Mouse (Mus musculus): ENCODE measurements around the gene Snap91.
A peak's percentile ranks its signal among the peaks of the same experiment; 100 is the strongest.

Snap91 gene

GRCm38 (mm10) chr9:86880113-86880972, at the start of gene Snap91:
Gene Snap91, minus strand, starts transcription at chr9:86880654.
- peak in 1 of 2 experiments; percentile 11 for DNase-seq

- DNase-seq, result no peak
These were observed 46.1 kb upstream of the Snap91 start for GRCm38 (mm10) chr9:86926519-86926918.

DNA sequence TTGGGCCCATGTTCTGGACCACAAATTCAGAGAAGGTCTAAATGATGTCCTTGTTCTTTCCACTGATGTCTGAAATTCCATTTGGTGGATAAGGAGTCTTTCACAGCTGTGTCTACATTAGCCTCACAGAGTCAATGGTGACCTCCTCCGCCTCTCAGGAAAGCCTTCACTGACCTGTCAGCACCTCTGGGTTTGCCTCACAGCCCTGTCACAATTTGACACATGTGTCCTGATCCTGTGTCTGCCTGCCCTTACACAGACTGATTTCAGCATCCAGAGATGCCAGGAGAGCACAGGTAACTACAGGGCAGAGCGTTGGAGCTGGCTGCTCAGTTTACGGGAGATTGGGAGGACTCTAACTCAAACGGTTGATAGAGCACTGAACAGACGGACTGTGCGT, 45.2 kb upstream of the Snap91 start:
- no peak for DNase-seq

DNA sequence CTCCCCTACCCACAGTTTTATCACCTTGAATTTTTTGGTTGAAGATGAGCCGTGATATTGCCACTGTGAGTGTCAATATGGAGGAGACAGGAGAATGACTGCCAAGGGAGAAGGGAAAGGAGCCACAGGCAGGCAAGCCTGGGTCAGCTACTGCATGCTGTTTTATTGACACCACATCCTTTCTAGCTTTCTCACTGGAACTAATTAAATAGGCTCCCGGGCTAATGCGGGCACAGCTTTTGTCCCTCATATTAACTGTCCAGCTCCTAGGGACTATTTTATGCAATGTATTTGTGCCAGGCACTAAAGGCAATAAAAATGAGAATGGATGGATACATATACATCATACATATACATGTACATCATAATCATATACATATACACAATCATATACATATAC, 42.0 kb upstream of the Snap91 start:
- no peak for DNase-seq

GRCm38 (mm10) chr9:86916543-86916942, 36.1 kb upstream of the Snap91 start:
- DNase-seq, result no peak

DNA sequence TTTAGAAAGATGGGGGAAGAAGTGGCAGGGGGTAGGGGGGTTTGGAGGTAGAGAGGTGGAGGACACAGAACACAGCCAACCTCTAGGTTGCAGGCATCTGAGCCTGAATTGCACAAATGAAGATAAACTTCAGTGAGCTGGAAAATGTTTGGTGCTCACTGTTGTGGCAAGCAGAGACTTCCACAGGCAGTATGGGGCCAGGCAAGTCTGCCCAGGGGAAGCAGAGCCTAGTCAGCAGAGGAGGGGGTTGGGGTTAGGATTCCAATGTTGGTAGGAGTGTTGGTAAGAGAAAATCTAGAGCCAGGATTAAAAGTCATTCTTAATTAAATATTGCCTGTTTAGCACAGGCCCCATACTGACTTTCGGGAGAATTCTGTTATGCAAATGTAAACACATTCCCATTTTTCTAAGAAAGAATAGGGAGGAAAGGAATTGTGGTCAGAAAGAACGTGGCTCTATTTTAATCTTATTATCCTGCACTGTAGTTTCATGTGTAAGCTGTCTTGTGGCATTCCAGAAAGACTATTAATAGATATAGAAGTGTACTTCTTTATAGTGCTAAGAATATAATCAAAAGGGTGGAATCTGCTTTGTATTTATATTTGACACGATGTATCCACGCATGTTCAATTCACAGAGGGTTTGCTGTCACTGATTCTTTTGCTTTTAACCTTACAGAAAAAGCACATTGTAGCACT, 19.2 kb upstream of the Snap91 start:
- no peak for DNase-seq

DNA sequence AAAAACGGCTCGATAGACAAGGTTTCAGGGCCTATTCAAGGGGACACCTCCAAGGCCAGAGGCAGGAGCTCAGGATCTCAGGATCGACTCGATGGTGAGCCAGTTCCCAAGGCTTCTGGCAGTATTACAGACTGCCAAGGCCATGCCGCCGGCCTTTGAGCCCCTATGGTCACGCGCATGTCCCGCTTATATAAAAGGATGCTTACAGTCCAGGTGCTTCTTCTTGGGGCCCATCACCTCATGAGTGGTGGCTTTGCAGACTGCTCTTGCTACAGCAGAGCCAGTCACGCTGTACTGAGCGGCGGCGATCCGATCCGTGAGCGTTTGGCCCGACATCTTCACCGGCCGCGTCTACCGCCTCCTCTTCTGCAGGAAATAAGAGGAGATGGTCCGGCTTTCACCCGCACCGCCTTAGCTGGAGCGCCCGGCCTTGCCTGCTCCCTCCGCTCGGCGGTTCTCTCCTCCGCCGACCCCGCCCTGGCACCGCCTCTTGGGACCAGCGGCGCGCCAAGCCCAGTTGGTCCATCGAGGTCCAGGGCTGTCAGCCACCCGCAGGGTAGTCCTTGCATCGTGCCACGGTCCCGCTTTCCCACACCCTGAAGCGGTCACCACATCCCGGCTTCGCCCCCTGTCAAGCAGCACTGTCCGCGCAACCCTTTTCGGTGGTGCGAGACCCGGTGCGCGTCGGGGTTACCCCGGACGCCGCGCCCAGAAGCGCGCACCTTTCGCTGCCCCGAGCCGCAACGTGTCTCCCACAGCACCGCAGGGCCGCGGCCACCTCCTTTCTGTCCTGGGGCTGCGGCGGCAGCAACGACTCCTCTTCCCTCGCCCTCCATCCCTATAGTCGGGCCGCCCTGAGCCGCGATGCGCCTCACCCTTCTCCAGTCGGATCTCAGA, 990 bp downstream of the Snap91 start:
- DNase-seq, result peak in 1 of 2 experiments; percentile 5

DNA sequence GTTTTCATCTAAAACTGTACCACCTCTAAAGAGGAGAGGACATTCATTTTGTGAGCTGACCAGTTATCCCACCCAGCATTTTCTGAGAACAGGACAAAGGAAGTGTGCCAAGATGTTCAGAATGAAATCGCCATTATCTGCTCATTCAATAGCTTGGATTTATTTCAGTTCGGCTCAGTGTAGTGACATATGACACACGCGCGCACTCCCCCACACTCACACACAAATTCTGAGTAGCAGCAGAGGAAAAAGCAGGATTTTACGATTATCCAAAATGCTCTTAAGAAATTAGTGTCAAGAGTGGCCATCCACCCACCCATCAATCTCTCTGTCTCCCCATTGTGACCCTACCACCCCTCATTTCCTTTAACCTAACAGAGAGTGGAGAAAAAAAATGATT, 1.7 kb downstream of the Snap91 start:
- DNase-seq, result no peak

GRCm38 (mm10) chr9:86873681-86874080, 6.8 kb downstream of the Snap91 start:
- DNase-seq, result no peak

DNA sequence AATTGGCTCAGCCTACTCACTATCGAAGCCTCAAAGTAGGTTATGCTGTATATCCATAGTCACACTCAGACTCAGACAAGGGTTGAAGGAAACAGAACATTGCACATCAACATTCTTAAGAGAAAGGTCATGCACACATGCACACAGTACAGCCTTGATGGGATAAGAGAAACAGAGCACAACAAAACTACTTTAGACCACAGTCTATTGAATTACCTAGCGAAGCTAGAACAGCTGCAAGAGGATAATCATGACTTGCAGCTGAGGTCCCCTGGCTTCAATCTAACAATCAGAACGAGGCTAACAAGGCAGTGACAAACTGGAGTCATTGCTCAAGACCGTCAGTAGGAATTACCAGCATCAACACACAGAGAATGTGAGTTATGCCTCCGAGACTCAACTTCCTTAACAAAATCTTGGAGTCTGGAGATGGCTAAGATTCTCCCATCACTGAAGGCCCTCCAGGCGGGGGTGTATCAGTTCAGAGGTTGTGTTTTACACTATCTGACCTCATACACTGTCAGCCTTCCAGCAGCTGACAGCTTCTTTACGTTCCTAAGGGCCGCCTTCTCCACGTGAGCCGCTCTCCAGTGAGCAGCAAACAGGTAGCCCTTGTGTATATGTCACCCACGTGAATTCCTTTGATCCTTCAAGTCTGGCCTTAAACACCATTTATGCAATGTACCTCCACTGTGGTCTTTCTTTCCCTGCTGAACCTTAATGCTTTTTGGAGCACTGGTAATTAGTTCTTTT, 10.7 kb downstream of the Snap91 start:
- DNase-seq, result no peak

- DNase-seq, result no peak
These were observed 22.4 kb downstream of the Snap91 start for GRCm38 (mm10) chr9:86858101-86858500.

DNA sequence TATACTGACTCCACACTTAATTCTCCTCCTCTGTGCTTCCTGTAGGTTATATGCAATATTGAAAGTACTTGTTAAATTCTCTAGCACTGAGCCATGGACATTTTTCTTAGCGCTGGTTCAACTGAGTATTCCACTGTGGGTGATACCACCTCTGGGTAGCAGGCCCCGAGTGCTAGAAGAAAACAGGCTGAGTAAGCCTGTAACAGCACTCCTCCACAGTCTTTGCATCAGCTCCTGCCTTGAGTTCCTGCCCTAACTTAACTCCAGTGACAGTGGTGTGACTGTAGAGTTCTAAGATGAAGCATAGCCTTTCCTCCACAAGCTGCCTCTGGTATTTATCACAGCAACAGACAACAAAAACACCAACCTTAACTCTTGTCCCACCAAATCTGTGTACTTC, 22.8 kb downstream of the Snap91 start:
- no peak for DNase-seq

GRCm38 (mm10) chr9:86852861-86853260, 27.6 kb downstream of the Snap91 start:
- DNase-seq, result no peak

GRCm38 (mm10) chr9:86851689-86852088, 28.8 kb downstream of the Snap91 start:
- DNase-seq, result no peak

DNA sequence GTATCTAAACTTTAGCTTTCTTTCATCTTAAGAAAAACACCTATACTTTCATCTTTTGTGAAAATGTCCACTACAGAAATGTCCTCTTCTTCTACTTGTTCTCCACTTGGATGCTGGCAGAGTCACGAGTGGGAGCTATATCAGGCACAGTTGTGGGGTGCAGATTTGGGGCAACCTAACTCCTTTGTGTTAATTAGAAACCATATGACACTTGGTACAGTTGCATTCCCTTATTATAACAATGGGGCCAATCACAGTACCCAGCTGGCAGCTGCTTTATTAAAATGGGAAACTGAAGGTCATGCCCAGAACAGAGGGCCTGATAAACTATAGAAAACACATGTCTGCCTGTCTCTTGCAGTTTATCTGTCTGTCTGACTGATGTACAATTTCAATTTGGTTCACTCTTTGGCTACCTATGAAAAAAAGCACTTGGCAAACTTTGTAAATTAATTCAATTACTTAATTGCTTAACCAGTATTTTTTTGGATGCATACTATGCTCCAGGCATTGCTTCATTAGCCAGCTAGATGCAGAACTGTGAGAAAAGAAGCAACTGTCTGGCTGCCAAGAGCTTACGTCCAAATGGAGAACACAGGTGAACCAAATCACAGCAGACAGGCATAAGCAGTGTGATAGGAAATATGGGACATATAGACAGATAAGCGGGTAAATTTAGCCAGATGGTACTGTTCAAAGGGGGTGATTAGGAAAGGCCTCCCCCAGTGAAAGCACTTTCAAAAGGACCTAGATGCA, 29.8 kb downstream of the Snap91 start:
- no peak for DNase-seq

DNA sequence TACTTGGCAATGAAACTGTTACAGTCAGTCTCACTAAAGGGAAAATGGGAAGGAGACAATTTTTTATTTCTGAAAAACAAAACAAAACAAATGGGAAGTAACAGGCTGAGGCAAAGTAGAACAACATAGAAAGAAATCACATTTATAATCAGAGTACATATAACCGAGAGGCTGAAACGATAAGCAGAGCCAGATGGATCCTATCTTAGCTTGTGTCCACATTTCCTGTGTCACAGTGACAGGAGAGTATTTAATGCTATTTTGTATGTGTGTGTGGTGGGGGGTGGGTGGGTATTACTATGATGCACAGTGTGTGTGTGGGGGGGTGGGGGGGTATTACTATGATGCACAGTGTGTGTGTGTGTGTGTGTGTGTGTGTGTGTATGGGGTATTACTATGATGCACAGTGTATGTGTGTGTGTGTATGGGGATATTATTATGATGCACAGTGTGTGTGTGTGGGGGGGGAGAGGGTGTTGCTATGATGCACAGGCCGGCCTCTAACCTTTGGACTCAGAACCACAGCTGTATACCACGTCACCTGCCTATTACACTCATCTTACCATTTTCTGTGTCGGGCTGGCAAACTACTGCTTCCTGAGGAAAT, 36.6 kb downstream of the Snap91 start:
- DNase-seq, result no peak

DNA sequence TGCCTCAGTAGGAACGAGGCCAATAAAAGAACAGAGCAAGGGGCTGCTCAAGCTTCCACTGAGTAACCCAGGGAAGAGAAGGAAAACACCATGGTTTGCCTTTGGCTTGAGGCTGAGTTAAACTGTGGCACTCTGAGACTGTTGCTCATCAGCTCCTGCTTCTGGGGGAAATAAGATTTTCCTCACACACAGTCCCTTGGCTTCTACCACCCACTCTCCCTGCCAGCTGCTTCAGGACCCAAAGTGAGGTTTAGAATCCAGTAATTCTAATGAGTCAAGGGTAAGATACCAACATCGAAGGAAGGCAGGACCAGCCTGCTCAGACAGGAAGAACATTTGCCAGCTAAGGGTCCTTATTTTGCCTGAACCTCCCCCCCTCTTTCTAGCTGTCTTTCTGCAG, 50.7 kb downstream of the Snap91 start:
- DNase-seq, result no peak

GRCm38 (mm10) chr9:86829034-86829433, 51.4 kb downstream of the Snap91 start:
- no peak for DNase-seq

DNA sequence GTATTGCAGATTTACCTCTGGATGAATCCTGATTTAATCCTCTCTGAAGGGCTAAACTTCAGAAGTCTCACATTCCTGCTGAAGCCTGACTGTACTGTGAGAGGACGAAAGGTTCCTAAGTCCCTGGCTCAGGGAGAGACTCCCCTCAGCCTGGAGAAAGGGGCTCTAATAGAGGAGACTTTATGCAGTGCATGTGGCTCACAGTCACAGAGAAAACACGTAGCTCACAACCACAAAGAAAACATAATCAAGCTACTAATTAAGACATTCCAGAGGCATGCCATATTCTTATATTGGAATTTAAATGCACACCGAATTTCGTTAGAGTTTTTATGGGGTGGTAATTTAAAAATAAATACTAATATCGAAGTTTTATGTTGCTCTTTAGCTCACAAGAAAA, 61.1 kb downstream of the Snap91 start:
- DNase-seq, result no peak

- no peak for DNase-seq
These were observed 62.8 kb downstream of the Snap91 start for GRCm38 (mm10) chr9:86817673-86818072.

GRCm38 (mm10) chr9:86814340-86814739, 66.1 kb downstream of the Snap91 start:
- DNase-seq, result no peak
